Mouse (Mus musculus): ENCODE results near the gene Sash1.

Gene Sash1

DNA sequence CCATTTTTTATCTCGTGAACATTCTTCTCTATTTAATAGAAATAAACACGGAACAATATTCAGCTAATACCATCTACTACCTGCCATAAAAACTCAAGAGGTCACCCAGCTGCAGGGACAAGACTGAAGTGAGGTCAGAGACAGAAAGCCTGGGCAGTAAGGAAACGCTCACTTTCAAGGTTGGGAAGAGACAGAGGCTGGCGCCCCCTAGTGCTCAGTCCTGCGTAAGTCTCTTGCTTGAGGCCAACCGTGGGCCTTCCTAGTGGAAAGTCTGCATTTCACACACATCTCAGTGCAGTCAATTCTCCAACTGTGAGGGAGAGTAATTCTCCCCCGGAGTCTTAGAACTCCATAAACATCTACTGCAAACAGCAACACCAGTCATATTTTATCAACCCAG lies 90.5 kb downstream of the Sash1 start:
- no peak for DNase-seq (ENCODE audit: low read depth, low spot score)

DNA sequence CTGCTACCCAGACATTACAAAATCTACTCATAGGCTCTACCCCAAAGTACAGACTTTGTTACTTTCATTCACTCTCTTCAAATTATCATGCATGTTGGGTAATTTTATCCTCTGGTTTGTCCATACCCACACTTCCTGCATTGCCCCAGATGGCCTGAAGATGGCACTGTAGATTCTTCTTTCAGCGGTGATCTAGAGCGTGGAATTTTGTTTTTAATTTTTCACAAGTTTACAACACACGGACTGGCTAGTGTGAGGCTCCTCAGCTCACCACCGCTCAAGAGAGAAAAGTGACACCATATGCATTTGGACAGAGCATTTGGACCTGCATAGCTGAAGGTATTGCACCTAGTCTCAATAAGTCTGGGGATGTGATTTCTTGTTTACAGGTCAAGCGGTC lies 93.5 kb downstream of the Sash1 start:
- DNase-seq (ENCODE audit: low read depth, low spot score) = no peak

GRCm38 (mm10) chr10:8789096-8789495 lies 96.8 kb downstream of the Sash1 start:
- no peak for DNase-seq (ENCODE audit: low read depth, low spot score)

DNA sequence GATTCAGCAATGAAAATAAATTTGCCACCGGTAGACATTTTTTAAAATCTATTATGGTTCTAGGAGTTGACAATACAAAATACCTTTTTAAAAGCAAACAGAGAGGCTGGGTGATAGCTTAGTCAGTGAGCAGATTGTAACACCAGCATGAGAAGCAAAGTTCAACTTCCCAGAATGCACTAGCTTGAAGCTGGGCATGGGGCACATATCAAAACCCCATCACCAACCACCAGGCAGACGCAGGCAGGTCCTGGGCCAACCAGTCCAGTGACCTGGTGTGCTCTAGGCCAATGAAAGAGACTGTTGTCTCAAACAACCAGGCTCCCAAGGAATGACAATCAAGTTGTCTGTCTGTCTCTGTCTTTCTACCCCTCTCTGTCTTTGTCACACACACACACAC lies 98.6 kb downstream of the Sash1 start:
- DNase-seq (ENCODE audit: low read depth, low spot score) = no peak

DNA sequence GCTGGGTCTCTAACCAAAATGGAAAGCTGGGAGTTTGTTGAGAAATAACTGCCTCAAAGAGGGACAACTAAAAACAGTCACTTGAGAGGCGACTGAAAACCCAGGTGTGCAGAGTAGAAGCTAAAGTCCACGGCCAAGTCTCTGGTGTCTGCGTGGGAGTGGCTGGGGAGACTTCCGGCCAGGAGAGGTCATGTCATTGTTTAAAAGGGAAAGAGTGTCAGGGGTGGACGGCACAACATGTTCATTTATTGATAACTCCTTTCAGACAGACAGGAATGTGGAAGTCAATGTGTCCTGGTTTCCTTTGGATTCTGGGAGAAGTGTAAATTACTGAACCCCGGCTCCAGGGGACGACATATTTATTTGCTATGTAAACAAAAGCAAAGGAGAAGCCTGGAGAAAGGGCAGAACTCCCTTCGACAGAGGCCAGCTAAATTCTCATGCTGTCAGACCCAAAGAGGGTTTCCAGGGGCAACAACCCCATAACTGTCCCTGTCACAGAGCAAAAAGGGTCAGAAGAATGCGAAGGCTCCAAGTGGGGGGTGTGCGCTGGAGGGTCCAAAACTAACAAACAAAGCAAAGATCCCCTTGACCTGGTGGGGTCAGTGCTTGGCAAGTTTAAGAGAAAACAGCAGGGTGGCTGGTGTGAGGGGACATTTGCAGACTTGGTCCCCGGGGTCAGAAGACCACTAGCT lies 100.3 kb downstream of the Sash1 start:
- DNase-seq (ENCODE audit: low read depth, low spot score) = no peak

- DNase-seq (ENCODE audit: low read depth, low spot score) = no peak
Observed at GRCm38 (mm10) chr10:8781876-8782372, 103.9 kb downstream of the Sash1 start.

- DNase-seq (ENCODE audit: low read depth, low spot score) = no peak
Observed at GRCm38 (mm10) chr10:8779842-8780241, 106.0 kb downstream of the Sash1 start.

DNA sequence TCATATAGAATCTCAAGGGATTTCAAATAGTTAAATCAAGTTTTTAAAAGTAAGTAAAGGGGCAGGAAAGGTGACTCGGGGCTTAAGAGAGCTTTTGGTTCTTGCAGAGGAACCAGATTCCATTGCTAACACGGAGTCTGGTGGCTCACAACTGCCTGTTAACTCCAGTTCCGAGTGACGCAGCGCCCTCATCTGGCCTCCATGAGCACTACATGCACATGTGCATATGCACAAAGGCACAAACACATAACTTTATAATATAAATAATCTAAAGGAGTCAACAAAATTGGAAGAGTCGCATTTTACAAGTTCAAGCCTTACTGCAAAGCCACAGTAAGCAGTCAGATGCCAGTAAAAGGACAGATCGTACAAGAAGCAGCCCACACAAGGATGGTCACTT lies 107.0 kb downstream of the Sash1 start:
- no peak for DNase-seq (ENCODE audit: low read depth, low spot score)

- no peak for DNase-seq (ENCODE audit: low read depth, low spot score)
Observed at GRCm38 (mm10) chr10:8777552-8778253, 108.2 kb downstream of the Sash1 start.

- DNase-seq (ENCODE audit: low read depth, low spot score) = no peak
Observed at GRCm38 (mm10) chr10:8776791-8777190, 109.1 kb downstream of the Sash1 start.

- DNase-seq (ENCODE audit: low read depth, low spot score) = no peak
Observed at GRCm38 (mm10) chr10:8775794-8776193, 110.1 kb downstream of the Sash1 start.

GRCm38 (mm10) chr10:8772464-8773209 lies 113.2 kb downstream of the Sash1 start:
- DNase-seq (ENCODE audit: low read depth, low spot score) = no peak

GRCm38 (mm10) chr10:8770931-8771653 lies 114.8 kb downstream of the Sash1 start:
- no peak for DNase-seq (ENCODE audit: low read depth, low spot score)

DNA sequence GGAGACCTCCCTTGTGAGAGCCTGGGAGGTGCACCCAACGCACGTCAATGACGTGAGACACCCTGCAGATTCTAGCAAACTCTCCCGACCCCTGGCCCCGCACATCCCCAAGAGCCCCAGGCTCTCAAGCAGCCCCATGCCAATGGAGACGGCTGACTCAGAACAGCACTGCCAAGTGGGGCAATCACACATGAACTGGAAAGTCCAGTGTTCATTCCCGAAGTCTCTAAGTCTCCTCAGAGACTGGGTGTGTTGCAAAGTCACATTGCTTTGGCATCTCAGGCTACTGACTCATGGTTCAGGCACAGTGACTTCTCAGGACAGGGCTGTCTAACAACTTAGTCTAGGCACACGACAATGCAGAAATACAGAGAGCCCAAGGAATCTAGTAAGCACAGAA lies 117.2 kb downstream of the Sash1 start:
- no peak for DNase-seq (ENCODE audit: low read depth, low spot score)

DNA sequence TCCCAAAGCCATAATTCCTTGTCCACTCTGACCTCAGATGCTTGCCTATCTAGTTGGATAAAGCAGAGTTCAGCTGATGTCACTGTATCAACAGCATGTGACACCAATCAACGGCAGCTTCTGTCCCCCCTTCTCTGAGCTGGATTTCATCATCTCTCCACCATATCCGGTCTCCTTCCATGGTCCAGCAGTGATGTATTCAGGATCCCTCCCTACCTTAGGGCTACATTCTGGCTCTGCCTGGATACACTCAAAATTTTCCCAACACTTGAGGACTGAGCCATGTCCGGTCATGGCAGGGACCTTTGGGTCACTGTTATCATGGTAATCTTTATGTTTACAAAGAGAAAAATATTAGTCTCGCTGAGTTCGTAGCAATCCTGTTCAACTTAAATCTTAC lies 118.5 kb downstream of the Sash1 start:
- no peak for DNase-seq (ENCODE audit: low read depth, low spot score)

GRCm38 (mm10) chr10:8765922-8766522 lies 119.8 kb downstream of the Sash1 start:
- DNase-seq (ENCODE audit: low read depth, low spot score) = no peak

- DNase-seq (ENCODE audit: low read depth, low spot score) = no peak
Observed at GRCm38 (mm10) chr10:8762771-8763170, 123.1 kb downstream of the Sash1 start.

DNA sequence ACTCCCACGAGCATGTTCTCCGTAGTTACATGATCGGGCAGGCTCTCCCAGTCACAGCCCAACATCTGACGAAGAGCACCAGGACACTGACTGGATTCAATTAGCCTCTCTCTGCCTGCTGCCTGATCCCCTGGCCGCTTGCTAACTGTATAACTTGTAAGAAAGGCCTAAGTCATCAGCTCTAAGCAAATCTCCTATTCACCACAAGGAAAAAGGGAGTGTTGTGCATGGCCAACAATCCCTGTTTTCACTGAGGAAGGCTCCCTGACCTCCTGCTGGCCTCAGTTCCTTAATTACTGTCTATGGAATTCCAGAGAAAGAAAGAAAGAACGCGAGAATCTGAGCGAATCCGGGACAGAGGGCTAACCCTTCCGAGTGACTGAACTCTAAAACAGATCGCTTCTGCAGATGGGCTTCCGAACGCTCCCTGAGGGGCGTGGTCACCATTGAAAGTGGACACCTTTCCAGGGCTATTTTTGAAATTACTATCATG lies 123.6 kb downstream of the Sash1 start:
- DNase-seq (ENCODE audit: low read depth, low spot score) = no peak

GRCm38 (mm10) chr10:8761656-8762055 lies 124.2 kb downstream of the Sash1 start:
- no peak for DNase-seq (ENCODE audit: low read depth, low spot score)

DNA sequence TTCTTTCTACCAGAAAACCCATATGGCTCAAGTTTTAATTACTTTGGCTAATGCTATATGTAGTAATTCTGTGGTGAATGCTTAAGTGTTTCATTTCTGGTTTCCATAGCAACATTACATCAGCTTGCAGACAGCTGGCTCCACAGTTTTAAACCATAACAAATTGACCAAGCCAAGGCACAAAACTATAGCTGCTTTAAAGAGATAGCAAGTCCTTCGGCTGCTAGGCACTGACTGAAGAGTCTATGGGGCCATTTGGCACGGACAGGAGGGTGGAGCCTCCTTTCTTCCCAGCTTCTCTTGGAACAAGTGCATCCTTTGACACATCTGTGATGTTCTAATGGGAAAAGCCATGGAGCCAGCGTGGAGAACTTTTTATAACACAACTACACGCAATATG lies 125.3 kb downstream of the Sash1 start:
- no peak for DNase-seq (ENCODE audit: low read depth, low spot score)

DNA sequence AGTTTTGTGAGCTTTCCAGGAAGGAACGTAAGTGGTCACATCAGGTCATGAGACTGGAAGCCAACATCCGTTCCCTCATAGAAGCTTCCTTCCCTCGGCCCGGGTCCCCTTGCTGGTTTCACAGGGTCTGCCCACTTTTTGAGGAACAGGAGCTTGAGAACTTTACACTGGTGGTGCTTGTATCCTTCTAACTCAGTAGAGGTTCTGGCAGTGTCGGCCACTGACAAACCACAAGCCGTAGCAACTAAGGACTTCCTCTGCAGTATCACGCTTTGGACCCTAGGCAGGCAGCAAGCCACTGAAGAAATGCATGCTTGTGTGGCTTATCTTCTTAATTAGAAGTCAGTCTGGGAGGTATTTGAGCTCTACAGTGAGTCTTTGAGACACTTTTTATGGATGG lies 126.6 kb downstream of the Sash1 start:
- no peak for DNase-seq (ENCODE audit: low read depth, low spot score)
